Mouse (Mus musculus) left cerebral cortex, postnatal 14 days (tissue): ENCODE results near the gene Atp4a. TPM values are rescaled to one million over a fixed set of nuclear protein-coding genes. Genes with fewer than 3 reads are reported as not detected.

Experiments used
- total RNA-seq, 2 experiments: library from RNA; stranded (reverse); gene quantifications; 2 replicates each; pipeline ENCODE4 v1.2.3; 2021

Gene Atp4a
- total RNA-seq, 2 experiments from 2014 or later, result 0.78 to 1.0 TPM

Other genes with a start within 250 kb of the Atp4a start
- not detected for gene Prodh2, start 218.6 kb upstream of the Atp4a start, total RNA-seq
- gene Arhgap33, start 177.1 kb upstream of the Atp4a start, total RNA-seq, result 100 to 1,000 TPM; 233 to 246 TPM
- gene Hspb6, start 160.0 kb upstream of the Atp4a start, total RNA-seq, result 10 to 100 TPM in 1 of 2 experiments, 1 to 10 TPM in 1; 5.3 to 10.8 TPM
- 1 to 10 TPM; 2.7 to 3.8 TPM for gene Proser3, start 159.9 kb upstream of the Atp4a start, total RNA-seq
- 10 to 100 TPM; 37.5 to 39.0 TPM for gene Lin37, start 152.4 kb upstream of the Atp4a start, total RNA-seq
- gene U2af1l4, start 148.9 kb upstream of the Atp4a start, total RNA-seq, result 10 to 100 TPM; 60.2 to 61.4 TPM
- 1 to 10 TPM; 3.8 to 4.6 TPM for gene Gm49396, start 148.9 kb upstream of the Atp4a start, total RNA-seq
- gene Psenen, start 148.6 kb upstream of the Atp4a start, total RNA-seq, result 10 to 100 TPM; 81.0 to 81.3 TPM
- gene Igflr1, start 146.8 kb upstream of the Atp4a start, total RNA-seq, result 1 to 10 TPM; 1.1 to 1.6 TPM
- gene Kmt2b, start 123.5 kb upstream of the Atp4a start, total RNA-seq, result 10 to 100 TPM; 48.5 to 49.0 TPM
- gene Zbtb32, start 113.3 kb upstream of the Atp4a start, total RNA-seq, result not detected
- gene Upk1a, start 99.4 kb upstream of the Atp4a start, total RNA-seq, result under 1 TPM; 0.32 to 0.48 TPM
- gene Cox6b1, start 86.1 kb upstream of the Atp4a start, total RNA-seq, result 100 to 1,000 TPM; 783 to 807 TPM
- not detected for gene Etv2, start 76.4 kb upstream of the Atp4a start, total RNA-seq
- 10 to 100 TPM; 67.9 to 69.0 TPM for gene Rbm42, start 61.9 kb upstream of the Atp4a start, total RNA-seq
- 1 to 10 TPM; 5.9 to 6.5 TPM for gene Haus5, start 47.2 kb upstream of the Atp4a start, total RNA-seq
- gene Pmis2, start 40.6 kb upstream of the Atp4a start, total RNA-seq, result not detected
- gene 2200002J24Rik, start 13.3 kb upstream of the Atp4a start, total RNA-seq, result not detected
- 100 to 1,000 TPM; 137 TPM for gene Tmem147, start 17.3 kb downstream of the Atp4a start, total RNA-seq
- not detected for gene Gapdhs, start 31.5 kb downstream of the Atp4a start, total RNA-seq
- gene Sbsn, start 39.3 kb downstream of the Atp4a start, total RNA-seq, result 10 to 100 TPM in 1 of 2 experiments, 1 to 10 TPM in 1; 5.5 to 10.0 TPM
- 1 to 10 TPM; 3.6 to 4.2 TPM for gene Dmkn, start 51.5 kb downstream of the Atp4a start, total RNA-seq
- not detected for gene Krtdap, start 75.7 kb downstream of the Atp4a start, total RNA-seq
- gene Ffar2, start 111.6 kb downstream of the Atp4a start, total RNA-seq, result under 1 TPM in 1 of 2 experiments, not detected in 1; 0.17 TPM
- gene Ffar3, start 144.0 kb downstream of the Atp4a start, total RNA-seq, result under 1 TPM in 1 of 2 experiments, not detected in 1; 0.21 TPM
- gene Ffar1, start 149.4 kb downstream of the Atp4a start, total RNA-seq, result not detected
- gene Cd22, start 168.1 kb downstream of the Atp4a start, total RNA-seq, result not detected
- 100 to 1,000 TPM; 112 to 195 TPM for gene Mag, start 202.7 kb downstream of the Atp4a start, total RNA-seq
- not detected for gene Hamp2, start 212.5 kb downstream of the Atp4a start, total RNA-seq
- not detected for gene Hamp, start 231.8 kb downstream of the Atp4a start, total RNA-seq
- 100 to 1,000 TPM; 113 to 115 TPM for gene Usf2, start 244.6 kb downstream of the Atp4a start, total RNA-seq